Mouse (Mus musculus): Measurements from ENCODE around the gene Ube2h. TPM values are rescaled to one million over a fixed set of nuclear protein-coding genes. Genes with fewer than 3 reads are reported as not detected.

Ube2h gene
- polyA plus RNA-seq (2017; shearing (Covaris generic)), result 100 to 1,000 TPM; 111 to 145 TPM

GRCm38 (mm10) chr6:30304399-30304917, at the start of gene Ube2h:
Gene Ube2h (minus strand): TSS chr6:30304539.

Other genes starting within 250 kb of the Ube2h start
- gene Zc3hc1, start 86.5 kb upstream of the Ube2h start, polyA plus RNA-seq (2017; shearing (Covaris generic)), result 10 to 100 TPM; 35.6 to 44.4 TPM
- gene Klhdc10, start 97.3 kb upstream of the Ube2h start, polyA plus RNA-seq (2017; shearing (Covaris generic)), result 10 to 100 TPM; 13.8 to 14.1 TPM
- 10 to 100 TPM; 50.1 to 61.9 TPM for gene Tmem209, start 205.2 kb upstream of the Ube2h start, polyA plus RNA-seq (2017; shearing (Covaris generic))
- gene Ssmem1, start 205.3 kb upstream of the Ube2h start, polyA plus RNA-seq (2017; shearing (Covaris generic)), result under 1 TPM in 1 of 2 experiments, not detected in 1; 0.73 TPM
- 1 to 10 TPM in 1 of 2 experiments, not detected in 1; 1.8 TPM for gene Cpa2, start 237.0 kb upstream of the Ube2h start, polyA plus RNA-seq (2017; shearing (Covaris generic))

Measured in inflammation-experienced regulatory T-cells (primary cell).